Mouse (Mus musculus): ENCODE measurements around the gene Ddhd1. TPM values are rescaled to one million over a fixed set of nuclear protein-coding genes. Genes with fewer than 3 reads are reported as not detected.

Gene Ddhd1
- total RNA-seq, 2 experiments from 2014 or later, result 4.5 to 5.3 TPM

GRCm38 (mm10) chr14:45648144-45648543 is 9.8 kb downstream of the Ddhd1 start:
- intact Hi-C loops (cut with DNase I; ENCODE audit: low total_unique reads), result no loop called here

DNA sequence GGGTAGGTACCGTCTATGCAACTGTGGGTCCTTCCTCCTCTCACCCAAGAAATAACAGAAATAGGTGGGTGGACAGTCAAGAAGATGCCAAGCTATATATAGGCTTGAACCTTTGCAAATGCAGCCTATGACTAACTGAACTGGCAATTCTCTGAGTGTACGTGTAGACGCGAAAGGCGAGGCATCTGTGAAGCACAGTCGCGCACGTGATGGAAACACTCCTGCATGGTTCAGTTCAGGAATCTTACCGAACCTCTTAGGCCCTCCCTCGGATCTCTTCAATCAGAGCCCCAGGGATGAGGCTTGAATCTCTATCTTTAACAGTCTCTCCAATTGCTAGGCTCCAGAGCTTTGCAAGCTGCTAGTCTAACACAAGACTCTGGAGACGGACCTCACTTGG is 10.3 kb downstream of the Ddhd1 start:
- no peak for DNase-seq
- intact Hi-C loops (cut with DNase I; ENCODE audit: low total_unique reads), result no loop called here

More at GRCm38 (mm10) chr14:45648144-45648543, 9.8 kb downstream of the Ddhd1 start:
- no peak for DNase-seq

DNA sequence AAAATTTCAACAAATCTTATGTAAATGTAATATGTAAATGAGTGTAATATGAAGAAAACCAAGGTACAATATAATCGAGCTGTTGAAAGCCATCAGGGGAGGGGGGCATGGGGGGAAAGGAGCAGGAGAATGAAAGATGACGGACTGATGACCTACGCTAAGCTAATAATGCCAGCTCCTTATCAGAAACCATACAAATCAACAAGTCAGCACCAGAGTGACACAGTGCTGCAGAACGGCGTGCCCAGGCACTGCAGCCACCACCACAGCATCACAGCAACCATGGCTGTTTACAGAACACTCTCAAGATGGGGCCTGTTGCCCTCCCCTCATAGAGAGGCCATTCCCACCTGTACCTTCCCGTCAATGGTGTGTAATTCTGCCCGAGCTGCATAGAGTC is 10.8 kb downstream of the Ddhd1 start:
- intact Hi-C loops (cut with DNase I; ENCODE audit: low total_unique reads), result no loop called here
- DNase-seq, result no peak

- no peak for DNase-seq
- intact Hi-C loops (cut with DNase I; ENCODE audit: low total_unique reads), result no loop called here
Measured at GRCm38 (mm10) chr14:45644786-45645185, 13.2 kb downstream of the Ddhd1 start.

- DNase-seq, result no peak
- intact Hi-C loops (cut with DNase I; ENCODE audit: low total_unique reads), result no loop called here
Measured at GRCm38 (mm10) chr14:45644202-45644601, 13.7 kb downstream of the Ddhd1 start.

DNA sequence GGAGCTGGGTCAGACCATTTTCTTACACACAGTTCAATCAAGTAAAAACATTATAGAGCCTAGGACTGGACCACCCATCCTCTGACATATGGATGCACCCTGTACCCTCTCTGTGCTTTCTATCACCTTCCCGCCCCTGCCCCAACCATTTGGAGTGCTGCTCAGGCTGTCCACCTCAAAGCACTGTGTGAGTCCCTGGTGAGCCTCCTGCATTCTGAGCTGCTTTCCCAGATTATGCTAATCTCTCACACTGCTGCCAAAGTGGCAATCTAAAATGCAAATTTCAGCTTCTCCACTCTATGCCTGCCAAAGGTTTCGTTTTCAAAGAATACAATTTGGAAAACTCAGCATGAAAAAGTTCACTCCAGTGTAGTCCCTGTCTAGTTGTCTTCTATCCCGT is 14.5 kb downstream of the Ddhd1 start:
- intact Hi-C loops (cut with DNase I; ENCODE audit: low total_unique reads), result no loop called here
- no peak for DNase-seq

DNA sequence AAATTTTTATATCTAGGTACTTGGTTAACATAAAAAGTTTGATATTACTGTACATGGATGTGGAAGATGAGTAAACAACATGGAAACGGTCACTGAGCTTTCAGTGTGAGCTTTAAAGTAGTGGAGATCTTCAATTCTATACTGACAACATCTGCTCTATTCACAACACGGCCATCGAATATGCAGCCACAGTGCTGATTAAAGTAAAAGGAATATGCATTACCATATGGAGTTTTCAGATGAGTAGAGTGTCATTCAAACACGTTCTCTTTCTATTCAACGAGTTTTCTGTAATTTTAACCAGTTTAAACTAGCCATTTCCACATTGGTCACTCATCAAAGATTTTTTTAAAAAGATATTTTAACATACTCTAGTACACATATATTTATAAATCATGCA is 15.1 kb downstream of the Ddhd1 start:
- intact Hi-C loops (cut with DNase I; ENCODE audit: low total_unique reads), result no loop called here
- no peak for DNase-seq

DNA sequence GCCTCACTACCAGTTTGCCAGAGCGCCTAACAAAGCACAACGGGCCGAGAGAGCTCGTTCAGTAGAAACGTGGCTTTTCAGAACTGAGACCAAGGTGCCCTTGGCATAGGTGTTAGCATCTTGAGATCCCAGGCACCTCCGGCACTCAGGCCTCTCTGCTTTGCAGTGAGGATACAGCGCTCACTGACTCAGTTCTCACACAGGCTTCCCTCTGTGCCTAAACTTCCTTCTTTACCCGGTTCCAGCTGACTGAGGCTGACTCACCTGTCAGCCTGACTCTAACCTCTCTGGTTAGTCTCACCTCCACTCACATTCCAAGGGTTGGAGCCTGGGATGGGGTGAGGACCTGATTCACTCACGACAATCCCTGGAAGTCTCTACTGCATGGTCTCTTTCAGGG is 15.7 kb downstream of the Ddhd1 start:
- intact Hi-C loops (cut with DNase I; ENCODE audit: low total_unique reads), result no loop called here
- no peak for DNase-seq

DNA sequence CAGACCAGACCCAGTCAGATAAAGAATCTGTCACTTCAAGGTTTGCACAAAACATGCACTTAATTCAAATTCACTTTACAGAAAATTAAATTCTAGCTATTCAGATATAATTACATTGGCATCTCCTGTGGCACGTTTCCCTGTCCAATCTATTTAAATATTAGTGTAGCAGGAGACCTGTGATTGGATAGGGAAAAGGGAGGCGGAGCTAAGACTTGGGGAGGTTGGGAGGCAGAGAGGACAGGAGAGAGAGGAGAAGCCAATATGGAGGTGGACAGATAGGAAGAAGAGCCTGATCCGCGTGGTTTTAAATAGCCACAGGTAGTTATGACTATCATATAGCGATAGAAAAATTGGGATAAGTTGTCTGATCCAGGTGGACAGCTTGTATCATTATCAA is 19.2 kb downstream of the Ddhd1 start:
- intact Hi-C loops (cut with DNase I; ENCODE audit: low total_unique reads), result no loop called here
- no peak for DNase-seq

- no peak for DNase-seq
- intact Hi-C loops (cut with DNase I; ENCODE audit: low total_unique reads), result no loop called here
Measured at GRCm38 (mm10) chr14:45635496-45635895, 22.4 kb downstream of the Ddhd1 start.

DNA sequence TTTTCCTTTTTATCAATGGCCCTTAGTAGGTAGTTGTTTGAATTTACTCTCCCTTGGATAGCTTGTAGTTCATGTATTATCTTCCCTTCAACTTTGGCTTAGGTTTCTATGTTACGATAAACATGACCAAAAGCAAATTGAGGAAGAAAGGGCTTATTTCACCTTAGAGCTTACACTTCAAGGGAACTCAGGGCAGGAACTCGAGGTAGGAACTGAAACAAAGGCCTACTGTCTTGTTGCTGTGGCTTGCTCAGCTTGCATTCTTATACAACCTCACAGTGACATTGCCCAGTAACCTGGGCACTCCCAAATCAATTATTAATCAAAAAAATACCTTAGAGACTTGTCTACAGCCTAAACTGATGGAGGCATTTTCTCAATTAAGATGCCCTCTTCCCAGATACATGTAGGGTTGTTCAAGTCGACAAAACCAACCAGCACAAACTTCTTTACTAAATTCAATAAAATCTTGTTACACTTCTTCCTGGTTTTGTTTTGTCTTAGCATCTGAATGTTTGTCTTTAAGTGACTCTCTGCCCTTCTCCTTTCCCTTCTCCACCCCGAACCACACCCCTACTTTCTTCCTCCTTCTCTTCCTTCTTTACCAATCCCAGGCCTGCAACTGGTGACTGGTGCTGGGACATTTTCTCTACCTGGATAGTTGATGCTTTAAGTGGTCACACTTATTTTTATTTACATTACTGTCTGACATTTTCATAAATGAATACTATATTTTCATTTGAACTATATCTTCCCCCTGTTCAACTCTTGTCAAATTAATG is 25.0 kb downstream of the Ddhd1 start:
- DNase-seq, result no peak
- intact Hi-C loops (cut with DNase I; ENCODE audit: low total_unique reads), result no loop called here

DNA sequence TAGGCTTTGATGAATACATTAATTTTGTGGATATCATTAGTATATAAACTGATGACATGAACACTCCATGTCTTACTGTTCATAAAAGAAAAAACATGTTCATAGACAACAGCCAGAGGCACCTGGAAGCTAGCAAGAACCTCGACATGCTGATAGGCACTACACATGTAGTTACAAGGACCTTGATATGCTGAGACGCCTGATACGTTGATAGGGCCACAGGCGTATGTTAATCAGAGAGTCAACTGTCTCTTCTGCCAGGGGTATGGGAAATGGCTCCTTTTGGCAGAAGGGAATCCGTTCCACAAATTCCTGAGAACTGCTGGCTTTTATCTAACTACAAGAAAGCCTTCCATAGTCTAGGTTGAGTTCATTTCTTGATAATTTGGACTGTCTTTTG is 27.4 kb downstream of the Ddhd1 start:
- intact Hi-C loops (cut with DNase I; ENCODE audit: low total_unique reads), result no loop called here
- DNase-seq, result no peak

GRCm38 (mm10) chr14:45629938-45630337 is 28.0 kb downstream of the Ddhd1 start:
- DNase-seq, result no peak
- intact Hi-C loops (cut with DNase I; ENCODE audit: low total_unique reads), result no loop called here

GRCm38 (mm10) chr14:45618351-45618750 is 39.6 kb downstream of the Ddhd1 start:
- intact Hi-C loops (cut with DNase I; ENCODE audit: low total_unique reads), result no loop called here
- no peak for DNase-seq

GRCm38 (mm10) chr14:45616526-45616925 is 41.4 kb downstream of the Ddhd1 start:
- intact Hi-C loops (cut with DNase I; ENCODE audit: low total_unique reads), result no loop called here
- DNase-seq, result no peak

DNA sequence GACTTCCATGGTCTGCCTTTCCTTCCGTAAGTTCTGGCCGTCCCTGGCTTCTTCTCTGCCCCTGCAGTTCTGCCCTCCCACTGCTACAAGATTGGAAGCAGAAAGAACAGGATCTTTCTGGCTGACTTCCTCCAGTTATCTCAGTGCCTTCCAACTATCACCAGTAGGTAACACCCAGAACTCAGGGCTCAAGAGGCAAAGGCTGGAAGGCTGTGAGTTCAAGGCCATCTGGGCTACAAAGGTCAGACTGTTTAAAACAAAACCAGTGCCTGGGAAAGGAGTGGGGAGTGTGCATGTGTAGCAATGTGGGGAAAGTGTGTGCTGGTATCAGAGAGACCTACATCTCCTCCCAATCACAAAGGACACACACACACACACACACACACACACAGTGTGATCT is 42.2 kb downstream of the Ddhd1 start:
- DNase-seq, result no peak
- intact Hi-C loops (cut with DNase I; ENCODE audit: low total_unique reads), result no loop called here

DNA sequence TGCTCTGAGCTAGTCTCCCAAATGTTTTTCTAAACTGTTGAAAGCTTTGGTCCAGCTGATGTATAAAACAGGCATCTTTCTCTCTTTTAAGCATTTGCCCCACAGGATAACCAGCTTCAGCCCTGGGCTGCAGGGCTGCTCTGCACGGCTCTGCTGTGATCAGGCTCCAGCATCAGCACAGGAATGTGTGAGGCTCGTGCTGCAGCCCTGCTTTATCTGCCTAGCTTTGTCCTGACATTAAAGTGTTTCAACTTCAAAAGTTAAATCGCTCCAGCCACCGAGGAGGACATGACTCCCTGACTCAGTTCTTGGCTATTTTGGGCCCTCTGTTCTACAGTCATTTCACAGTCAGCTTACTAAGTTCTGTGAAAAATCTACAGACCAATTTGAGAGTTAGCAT is 43.1 kb downstream of the Ddhd1 start:
- no peak for DNase-seq
- intact Hi-C loops (cut with DNase I; ENCODE audit: low total_unique reads), result no loop called here

- intact Hi-C loops (cut with DNase I; ENCODE audit: low total_unique reads), result no loop called here
- no peak for DNase-seq
Measured at GRCm38 (mm10) chr14:45614406-45614805, 43.5 kb downstream of the Ddhd1 start.

DNA sequence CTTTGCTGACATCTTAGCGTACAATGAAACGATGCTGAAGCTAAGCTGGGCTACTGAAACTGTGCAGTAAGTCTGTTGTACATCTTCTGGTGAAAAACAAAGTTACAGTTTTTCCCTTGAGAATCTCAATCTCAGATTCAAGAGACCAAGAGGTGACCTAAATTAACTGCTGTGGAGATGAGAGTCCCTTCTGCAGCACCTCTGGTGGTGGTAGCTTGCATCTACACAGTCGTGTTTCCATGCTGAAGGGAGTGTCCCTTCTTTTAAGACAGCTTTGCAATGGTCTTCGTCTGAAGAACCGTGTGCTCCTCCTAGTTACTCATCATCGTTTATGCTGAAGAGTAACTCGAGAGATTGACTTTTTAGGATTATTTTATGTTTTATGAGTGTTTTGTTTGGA is 46.3 kb downstream of the Ddhd1 start:
- intact Hi-C loops (cut with DNase I; ENCODE audit: low total_unique reads), result no loop called here

DNA sequence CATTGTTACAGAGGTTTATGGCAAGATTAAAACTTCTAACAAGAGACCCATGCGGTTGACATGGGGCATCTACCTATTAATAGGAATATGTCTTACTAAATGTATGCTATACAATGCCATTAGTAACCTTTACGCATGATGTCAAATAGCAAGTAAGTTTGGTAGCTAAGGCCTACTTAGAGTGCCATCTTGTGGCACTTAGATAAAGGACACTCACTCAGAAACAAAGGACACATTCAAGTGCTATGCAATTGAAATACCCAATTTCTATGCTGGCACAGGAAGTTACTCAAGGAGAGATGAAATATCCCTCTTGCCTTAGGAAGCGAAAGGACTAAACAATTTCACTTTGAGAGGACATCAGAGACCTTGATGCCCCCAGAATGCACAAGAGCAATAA is 55.9 kb downstream of the Ddhd1 start:
- DNase-seq, result no peak
- intact Hi-C loops (cut with DNase I; ENCODE audit: low total_unique reads), result loop anchor here (5.0 kb wide), 1 partner anchor 180 kb away; no protein-coding TSS in a partner anchor

More for the DNA sequence above, 46.3 kb downstream of the Ddhd1 start:
- no peak for DNase-seq

- DNase-seq, result no peak
- intact Hi-C loops (cut with DNase I; ENCODE audit: low total_unique reads), result loop anchor here (5.0 kb wide), 1 partner anchor 178 kb away; no protein-coding TSS in a partner anchor
Measured at GRCm38 (mm10) chr14:45600587-45600986, 57.4 kb downstream of the Ddhd1 start.

DNA sequence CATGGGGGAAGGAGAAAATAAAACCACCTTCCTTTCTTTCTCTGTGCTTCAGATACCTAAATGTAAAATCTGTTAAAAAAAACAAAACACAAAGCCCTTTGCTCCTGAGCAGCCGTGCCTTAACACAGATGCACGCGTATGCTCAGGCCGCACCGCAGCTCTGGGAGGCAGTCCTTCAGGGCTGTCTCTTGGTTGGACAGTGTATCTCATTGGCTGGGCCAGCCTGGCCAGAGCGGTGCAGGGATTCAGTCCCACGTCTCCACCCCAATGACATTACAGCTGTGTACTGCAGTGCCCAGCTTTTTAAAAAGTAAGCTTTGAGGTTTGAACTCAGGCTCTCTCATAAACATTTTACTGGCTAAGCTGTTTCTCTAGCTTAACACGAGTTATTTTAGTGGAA is 60.1 kb downstream of the Ddhd1 start:
- peak; percentile 24 for DNase-seq
- intact Hi-C loops (cut with DNase I; ENCODE audit: low total_unique reads), result no loop called here
